Mouse (Mus musculus) spleen, postnatal 10 days (tissue): ENCODE data around the gene Gm13287.
A peak's percentile ranks its signal among the peaks of the same experiment; 100 is the strongest.
"Not testable (repeated sequence)": the region's sequence is repeated elsewhere in the genome, so short reads cannot be mapped to it uniquely, and the experiment has no call there.

Experiments
- DNase-seq, 2 experiments: peaks; one replicate each; pipeline ENCODE4 v3.0.0; 2021 to 2022; ENCODE audit warnings: low spot score in 2 of 2

The Gm13287 gene

DNA sequence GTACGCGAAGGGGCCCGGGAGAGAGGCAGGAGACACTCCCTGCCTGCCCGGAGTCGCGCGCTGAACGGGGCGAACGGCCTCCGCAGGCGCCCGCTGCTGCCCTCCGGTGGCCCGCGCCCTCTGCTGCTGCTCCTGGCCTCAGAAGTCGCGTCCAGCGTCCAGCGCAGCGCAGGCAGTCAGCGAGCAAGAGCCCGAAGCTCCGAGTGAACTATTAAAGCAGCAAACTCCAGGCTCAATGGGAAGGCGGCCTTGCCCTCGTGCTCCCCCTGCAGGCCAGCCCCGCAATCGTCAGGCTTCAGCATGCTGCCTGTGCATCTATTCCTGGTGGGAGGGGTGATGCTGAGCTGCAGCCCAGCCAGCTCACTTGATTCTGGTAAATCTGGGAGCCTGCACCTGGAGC lies 6.0 kb upstream of the Gm13287 start, which contains the start of gene Gm13279:
Gene Gm13279, plus strand, starts transcription at position 301 of the 400 bp plus-strand sequence.
- DNase-seq: not testable (repeated sequence)

DNA sequence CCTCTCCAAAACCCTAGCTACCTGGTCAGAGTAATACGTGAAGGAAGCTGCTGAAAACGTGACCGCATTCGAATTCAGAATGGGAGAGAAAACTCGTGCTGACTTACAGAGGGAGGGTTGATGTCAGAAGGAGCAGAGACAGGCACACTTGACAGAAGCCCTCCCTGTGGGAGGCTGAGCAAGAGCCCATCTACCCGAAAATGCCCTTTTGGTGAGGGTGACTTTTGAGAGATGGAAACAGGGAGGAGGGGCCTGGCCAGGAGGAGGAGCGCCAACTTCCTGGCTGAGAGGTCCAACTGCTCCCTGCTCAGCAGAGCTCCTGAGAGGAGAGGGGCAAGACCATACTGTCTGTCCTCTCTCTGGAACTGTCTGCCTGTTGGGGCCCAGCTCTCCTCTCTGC lies 3.7 kb upstream of the Gm13287 start, which contains the start of gene Gm13285:
Gene Gm13285, plus strand, starts transcription at position 301 of the 400 bp plus-strand sequence.
- not testable (repeated sequence) for DNase-seq

DNA sequence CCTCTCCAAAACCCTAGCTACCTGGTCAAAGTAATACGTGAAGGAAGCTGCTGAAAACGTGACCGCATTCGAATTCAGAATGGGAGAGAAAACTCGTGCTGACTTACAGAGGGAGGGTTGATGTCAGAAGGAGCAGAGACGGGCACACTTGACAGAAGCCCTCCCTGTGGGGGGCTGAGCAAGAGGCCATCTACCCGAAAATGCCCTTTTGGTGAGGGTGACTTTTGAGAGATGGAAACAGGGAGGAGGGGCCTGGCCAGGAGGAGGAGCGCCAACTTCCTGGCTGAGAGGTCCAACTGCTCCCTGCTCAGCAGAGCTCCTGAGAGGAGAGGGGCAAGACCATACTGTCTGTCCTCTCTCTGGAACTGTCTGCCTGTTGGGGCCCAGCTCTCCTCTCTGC lies 2.2 kb downstream of the Gm13287 start, which contains the start of gene Gm13288:
Gene Gm13288, plus strand, starts transcription at position 301 of the 400 bp plus-strand sequence.
- not testable (repeated sequence) for DNase-seq

DNA sequence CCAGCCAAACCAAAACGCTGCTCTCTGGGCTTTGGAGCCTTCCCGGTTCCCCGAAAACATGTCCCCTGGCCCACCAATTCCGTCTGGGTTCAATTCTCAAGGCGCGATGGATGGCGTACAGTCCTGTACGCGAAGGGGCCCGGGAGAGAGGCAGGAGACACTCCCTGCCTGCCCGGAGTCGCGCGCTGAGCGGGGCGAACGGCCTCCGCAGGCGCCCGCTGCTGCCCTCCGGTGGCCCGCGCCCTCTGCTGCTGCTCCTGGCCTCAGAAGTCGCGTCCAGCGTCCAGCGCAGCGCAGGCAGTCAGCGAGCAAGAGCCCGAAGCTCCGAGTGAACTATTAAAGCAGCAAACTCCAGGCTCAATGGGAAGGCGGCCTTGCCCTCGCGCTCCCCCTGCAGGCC lies 2.7 kb downstream of the Gm13287 start:
- DNase-seq: peak in 1 of 2 experiments; percentile 16

DNA sequence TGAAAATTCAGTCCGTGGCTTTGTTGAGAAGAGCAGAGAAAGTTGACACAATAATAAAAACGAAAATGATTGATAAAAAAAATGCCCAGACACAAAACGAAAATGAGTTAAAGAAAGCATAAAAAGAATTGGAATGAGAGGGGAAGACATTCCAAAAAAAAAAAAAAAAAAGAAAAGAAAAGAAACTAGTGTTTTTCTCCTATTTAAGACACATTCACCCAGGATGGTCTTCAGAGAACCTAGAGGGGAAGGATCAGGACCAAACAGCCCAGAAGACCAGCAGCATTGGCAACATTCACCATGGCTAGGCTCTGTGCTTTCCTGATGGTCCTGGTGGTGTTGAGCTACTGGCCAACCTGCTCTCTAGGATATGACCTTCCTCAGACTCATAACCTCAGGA lies 12.9 kb downstream of the Gm13287 start, which contains the start of gene Ifna7:
Gene Ifna7, plus strand, starts transcription at position 301 of the 400 bp plus-strand sequence.
- no peak for DNase-seq

DNA sequence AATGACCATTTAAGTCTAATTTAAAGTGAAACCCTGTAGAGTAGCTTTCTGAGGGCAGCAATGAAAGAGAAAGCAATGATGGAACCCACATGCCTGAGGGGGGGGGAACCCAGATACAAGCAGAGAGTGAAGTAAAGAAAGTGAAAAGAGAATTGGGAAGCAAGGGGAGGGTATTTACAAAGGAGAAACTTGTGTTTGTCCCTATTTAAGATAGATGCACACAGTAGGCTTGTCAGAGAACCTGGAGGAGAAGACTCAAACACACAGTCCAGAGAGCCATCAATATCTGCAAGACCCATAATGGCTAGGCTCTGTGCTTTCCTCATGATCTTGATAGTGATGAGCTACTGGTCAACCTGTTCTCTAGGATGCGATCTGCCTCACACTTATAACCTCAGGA lies 16.6 kb downstream of the Gm13287 start, which contains the start of gene Ifna11:
Gene Ifna11, plus strand, starts transcription at position 301 of the 400 bp plus-strand sequence.
- DNase-seq: no peak

DNA sequence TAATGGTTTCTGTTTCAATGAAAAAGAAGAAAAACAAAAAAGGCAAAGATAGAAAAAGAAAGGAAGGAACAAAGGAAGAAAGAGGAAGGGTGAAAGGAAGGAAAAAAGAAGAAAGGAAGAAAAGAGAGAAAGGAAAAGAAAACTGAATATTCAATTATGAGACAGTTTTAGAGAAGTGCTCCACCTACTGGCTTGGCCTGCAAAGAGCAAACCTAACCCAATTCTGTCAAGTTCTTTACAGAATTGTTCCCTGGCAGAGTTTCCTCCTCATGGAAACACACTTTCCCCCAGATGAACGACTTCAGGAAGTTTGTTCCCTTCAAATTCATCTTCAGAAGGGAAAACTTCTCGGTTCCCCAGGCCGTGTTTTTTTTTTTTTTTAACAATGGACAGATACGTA lies 19.9 kb downstream of the Gm13287 start:
- peak in 1 of 2 experiments; percentile 22 for DNase-seq

DNA sequence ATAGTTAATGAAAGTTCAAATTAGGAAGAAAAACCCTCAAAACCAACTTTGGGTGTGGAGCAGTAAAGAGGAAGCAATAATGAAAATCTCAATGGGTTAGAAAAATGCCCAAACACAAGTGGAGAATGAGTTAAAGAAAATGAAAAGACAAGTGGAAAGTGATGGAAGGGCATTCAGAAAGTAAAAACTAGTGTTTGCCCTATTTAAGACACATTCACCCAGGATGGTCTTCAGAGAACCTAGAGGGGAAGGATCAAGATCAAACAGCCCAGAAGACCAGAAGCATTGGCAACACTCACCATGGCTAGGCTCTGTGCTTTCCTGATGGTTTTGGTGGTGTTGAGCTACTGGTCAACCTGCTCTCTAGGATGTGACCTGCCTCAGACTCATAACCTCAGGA lies 24.1 kb downstream of the Gm13287 start, which contains the start of gene Ifna6:
Gene Ifna6, plus strand, starts transcription at position 301 of the 400 bp plus-strand sequence.
- not testable (repeated sequence) for DNase-seq

DNA sequence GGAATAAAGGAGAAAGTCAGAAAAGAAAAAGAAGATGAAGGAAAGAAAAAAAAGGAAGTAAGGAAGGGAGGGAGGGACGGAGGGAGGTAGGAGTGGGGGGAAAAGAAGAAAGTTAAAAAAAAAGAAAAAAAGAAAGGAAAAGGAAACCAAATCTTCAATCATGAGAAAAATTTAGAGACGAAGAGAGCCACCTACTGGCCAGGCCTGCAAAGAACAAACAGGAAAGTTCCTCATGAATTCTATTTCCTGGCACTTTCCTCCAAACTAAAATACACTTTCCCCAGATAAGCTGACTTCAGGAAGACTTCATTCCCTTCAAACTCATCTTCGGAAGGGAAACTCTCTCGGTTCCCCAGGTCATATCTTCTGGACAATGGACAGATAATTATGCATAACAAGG lies 27.5 kb downstream of the Gm13287 start:
- DNase-seq: peak in 1 of 2 experiments; percentile 37

DNA sequence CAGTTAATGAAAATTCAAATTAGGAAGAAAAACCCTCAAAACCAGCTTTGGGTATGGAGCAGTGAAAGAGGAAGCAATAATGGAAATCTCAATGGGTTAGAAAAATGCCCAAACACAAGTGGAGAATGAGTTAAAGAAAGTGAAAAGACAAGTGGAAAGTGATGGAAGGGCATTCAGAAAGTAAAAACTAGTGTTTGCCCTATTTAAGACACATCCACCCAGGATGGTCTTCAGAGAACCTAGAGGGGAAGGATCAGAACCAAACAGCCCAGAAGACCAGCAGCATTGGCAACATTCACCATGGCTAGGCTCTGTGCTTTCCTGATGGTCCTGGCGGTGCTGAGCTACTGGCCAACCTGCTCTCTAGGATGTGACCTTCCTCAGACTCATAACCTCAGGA lies 32.2 kb downstream of the Gm13287 start, which contains the start of gene Ifna5:
Gene Ifna5, plus strand, starts transcription at position 301 of the 400 bp plus-strand sequence.
- DNase-seq: not testable (repeated sequence)

DNA sequence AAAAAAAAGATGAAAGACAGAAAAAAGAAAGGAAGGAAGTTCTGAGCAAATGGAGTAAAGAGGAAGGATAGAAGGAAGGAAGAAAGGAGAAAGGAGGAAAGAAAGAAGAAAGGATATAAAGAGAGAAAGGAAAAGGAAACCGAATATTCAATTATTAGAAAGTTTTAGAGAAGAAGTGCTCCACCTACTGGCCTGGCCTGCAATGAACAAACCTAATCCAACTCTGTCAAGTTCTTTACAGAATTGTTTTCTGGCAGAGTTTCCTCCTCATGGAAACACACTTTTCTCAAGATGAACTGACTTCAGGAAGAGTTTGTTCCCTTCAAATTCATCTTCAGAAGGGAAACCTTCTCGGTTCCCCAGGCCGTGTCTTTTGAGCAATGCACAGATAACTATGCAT lies 35.8 kb downstream of the Gm13287 start:
- peak in 1 of 2 experiments; percentile 22 for DNase-seq

DNA sequence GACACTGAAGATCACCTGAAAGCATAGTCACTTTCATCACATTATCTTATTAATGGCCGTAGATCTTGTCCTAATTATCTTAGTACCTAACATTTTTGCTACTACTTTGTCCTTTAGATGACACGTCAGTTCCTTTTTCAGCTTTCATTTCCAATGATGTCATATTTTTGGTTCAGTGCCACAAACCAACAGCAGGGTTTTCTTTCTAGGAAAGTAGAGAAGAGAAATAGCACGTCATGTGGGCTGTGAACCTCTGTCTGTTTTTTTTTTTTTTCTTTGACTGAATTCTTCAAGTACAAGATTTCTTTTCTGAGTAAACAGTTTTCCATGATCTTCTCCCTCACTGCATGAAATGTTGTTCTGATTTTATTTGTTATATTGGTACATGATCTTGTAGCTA lies 37.0 kb downstream of the Gm13287 start:
- DNase-seq: no peak

DNA sequence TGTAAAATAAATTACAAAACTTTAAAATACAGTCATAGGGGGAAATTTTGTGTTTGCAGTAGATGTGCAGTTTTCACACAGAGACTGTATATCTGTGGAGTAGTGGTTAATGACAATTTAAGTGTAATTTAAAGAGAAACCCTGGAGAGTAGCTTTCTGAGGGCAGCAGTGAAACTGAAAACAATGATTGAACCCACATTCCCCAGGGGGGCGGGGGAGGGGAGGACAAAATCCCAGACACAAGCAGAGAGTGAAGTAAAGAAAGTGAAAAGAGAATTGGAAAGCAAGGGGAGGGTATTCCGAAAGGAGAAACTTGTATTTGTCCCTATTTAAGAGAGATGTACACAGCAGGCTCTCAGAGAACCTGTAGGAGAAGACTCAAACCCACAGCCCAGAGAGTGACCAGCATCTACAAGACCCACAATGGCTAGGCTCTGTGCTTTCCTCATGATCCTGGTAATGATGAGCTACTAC lies 38.4 kb downstream of the Gm13287 start, which contains the start of gene Ifna4:
Gene Ifna4, plus strand, starts transcription at position 424 of the 474 bp plus-strand sequence.
- no peak for DNase-seq

DNA sequence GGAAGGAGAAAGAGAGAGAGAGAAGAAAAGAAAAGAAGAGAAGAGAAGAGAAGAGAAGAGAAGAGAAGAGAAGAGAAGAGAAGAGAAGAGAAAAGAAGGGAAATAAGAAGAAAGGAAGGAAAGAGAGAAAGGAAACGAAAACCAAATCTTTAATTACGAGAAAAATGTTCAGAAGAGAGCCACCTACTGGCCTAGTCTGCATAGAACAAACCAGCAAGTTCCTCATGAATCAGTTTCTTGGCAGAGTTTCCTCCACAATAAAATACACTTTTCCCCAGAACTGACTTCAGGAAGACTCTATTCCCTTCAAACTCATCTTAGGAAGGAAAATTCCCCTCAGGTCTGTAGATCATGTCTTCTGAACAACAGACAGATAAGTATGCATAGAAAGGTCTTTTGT lies 42.3 kb downstream of the Gm13287 start:
- no peak for DNase-seq

DNA sequence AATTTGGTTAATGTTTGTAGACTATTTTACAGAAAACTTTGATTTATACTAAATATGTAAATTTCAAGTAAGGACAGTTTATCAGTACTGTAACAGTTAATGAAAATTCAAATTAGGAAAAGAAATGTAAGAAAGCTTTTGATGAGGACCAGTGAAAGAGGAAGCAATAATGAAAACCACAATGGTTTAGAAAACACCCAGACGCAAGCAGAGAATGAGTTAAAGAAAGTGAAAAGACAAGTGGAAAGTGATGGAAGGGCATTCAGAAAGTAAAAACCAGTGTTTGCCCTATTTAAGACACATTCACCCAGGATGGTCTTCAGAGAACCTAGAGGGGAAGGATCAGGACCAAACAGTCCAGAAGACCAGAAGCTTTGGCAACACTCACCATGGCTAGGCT lies 46.6 kb downstream of the Gm13287 start, which contains the start of gene Ifna1:
Gene Ifna1, plus strand, starts transcription at position 390 of the 400 bp plus-strand sequence.
- DNase-seq: no peak

DNA sequence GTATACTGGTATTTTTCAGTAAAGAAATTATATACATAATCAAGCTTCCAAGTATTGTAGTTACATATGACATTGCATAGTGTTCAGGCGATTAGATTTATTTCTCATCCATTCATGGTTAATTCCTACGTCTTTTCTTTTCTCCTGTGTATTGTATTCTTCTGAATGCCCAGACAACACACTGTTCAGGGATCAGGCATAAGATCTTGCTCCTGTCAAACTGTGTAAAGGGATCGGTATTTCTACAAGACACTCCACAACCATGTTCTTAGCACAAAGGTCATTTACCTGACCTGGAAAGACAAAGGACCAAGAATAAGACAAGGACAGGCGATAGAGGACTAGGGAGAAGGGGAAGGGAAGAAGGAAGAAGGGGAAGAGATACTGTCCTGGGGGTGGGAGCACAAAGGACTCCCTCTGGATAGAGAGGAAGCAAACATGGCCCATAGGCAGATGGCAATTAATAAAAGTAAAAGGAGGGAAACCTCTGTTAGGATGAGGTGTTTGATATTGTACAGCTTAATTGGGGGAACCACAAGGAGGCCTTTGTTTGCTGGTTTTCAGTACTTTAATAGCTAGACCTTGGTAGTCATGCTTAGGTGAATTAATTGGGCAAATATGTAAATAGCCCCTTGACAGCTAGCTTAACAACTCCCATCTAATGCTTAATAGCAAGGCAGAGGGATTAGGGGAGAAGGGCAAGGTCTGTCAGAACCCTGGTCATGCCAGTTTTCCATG lies 48.1 kb downstream of the Gm13287 start:
- DNase-seq: no peak
